Mouse (Mus musculus) liver, embryonic 13.5 days (tissue): Measurements from ENCODE around the gene Adprm. TPM values are rescaled to one million over a fixed set of nuclear protein-coding genes. Genes with fewer than 3 reads are reported as not detected.
"Not testable (repeated sequence)": the region's sequence is repeated elsewhere in the genome, so short reads cannot be mapped to it uniquely, and the experiment has no call there.

Experiments used
- ATAC-seq: fragments of 200-750 bp; cut with Nextera tagmentation; 2 replicates; pipeline ENCODE4 v1.8.0; 2017; ENCODE audit warnings: low read depth, mild to moderate bottlenecking, moderate number of reproducible peaks, moderate library complexity
- DNase-seq: peaks from one replicate; pipeline ENCODE4 v3.0.0; 2022
- H3K27ac ChIP-seq: fragments of 300-500 bp; sonication (generic); 2 replicates; pipeline ENCODE4 v1.5.1; 2015; ENCODE audit warnings: moderate library complexity, mild to moderate bottlenecking, inconsistent platforms
- H3K27me3 ChIP-seq: fragments of 300-500 bp; sonication (generic); 2 replicates; pipeline ENCODE4 v1.6.1; 2015; ENCODE audit warnings: mild to moderate bottlenecking, inconsistent platforms
- H3K36me3 ChIP-seq: fragments of 300-500 bp; sonication (generic); 2 replicates; pipeline ENCODE4 v1.6.1; 2015; ENCODE audit warnings: mild to moderate bottlenecking, inconsistent platforms
- H3K4me1 ChIP-seq: fragments of 300-500 bp; sonication (generic); replicated peaks from 2 replicates; pipeline ENCODE4 v1.6.1; 2015; ENCODE audit warnings: inconsistent platforms
- H3K4me2 ChIP-seq: fragments of 300-500 bp; sonication (generic); 2 replicates; pipeline ENCODE4 v1.6.1; 2015; ENCODE audit warnings: inconsistent platforms, mild to moderate bottlenecking, moderate library complexity
- H3K4me3 ChIP-seq: fragments of 300-500 bp; sonication (generic); replicated peaks from 2 replicates; pipeline ENCODE4 v1.5.1; 2015; ENCODE audit warnings: mild to moderate bottlenecking, inconsistent platforms
- H3K9ac ChIP-seq: fragments of 300-500 bp; sonication (generic); 2 replicates; pipeline ENCODE4 v1.6.1; 2015; ENCODE audit warnings: mild to moderate bottlenecking, inconsistent platforms
- H3K9me3 ChIP-seq: fragments of 300-500 bp; sonication (generic); replicated peaks from 2 replicates; pipeline ENCODE4 v1.6.1; 2016; ENCODE audit warnings: inconsistent platforms
- WGBS: fragments of 180-500 bp; shearing (Covaris S2); methylation state at CpG from one replicate; pipeline ENCODE4 v1.1.7; 2015; ENCODE audit not compliant: insufficient replicate concordance; 5-methylcytosine and 5-hydroxymethylcytosine counted together
- polyA plus RNA-seq: library from polyadenylated mRNA; unstranded; fragments of >200 nt; fragmentation: Nextera tagmentation; extraction: Ambion mirVana; gene quantifications from 2 replicates; pipeline ENCODE4 v1.2.1, GENCODE M21; 2015

The Adprm gene
- polyA plus RNA-seq = 10.7 and 14.0 TPM in 2 replicates

- ATAC-seq = peak; percentile 96
- Histone ChIP-seq H3K4me2 (peak within 1 kb of the TSS; percentile 83), H3K36me3 (peaks cover 20% of the 10 kb centered on the region), H3K27ac (peak within 1 kb of the TSS; percentile 84), H3K27me3 (no peaks in the 10 kb centered on the region), H3K9ac (peak within 1 kb of the TSS; percentile 84), H3K9me3 (no peaks in the 10 kb centered on the region), H3K4me1 (peaks cover 24% of the 10 kb centered on the region), H3K4me3 (peak within 1 kb of the TSS; percentile 88)
- WGBS = under 1% methylated on average over 49 of the region's 50 CpGs
- DNase-seq = peak; percentile 83
These were observed at the start of gene Adprm, which contains the start of gene Sco1 for GRCm38 (mm10) chr11:67052321-67052952. Adprm (minus strand) TSS chr11:67052594. Sco1 (plus strand) TSS chr11:67052670.

GRCm38 (mm10) chr11:67101713-67102112 lies 49.3 kb upstream of the Adprm start:
- no peak for DNase-seq
- Histone ChIP-seq H3K4me2 (no peak overlapping the region), H3K9me3 (no peaks in the 10 kb centered on the region), H3K27ac (no peak overlapping the region), H3K9ac (no peak overlapping the region), H3K4me1 (no peaks in the 10 kb centered on the region), H3K4me3 (no peak overlapping the region), H3K27me3 (peaks cover 9% of the 10 kb centered on the region), H3K36me3 (no peaks in the 10 kb centered on the region)
- no peak for ATAC-seq
- 20% methylated on average over 7 of the region's 8 CpGs for whole genome bisulfite sequencing

DNA sequence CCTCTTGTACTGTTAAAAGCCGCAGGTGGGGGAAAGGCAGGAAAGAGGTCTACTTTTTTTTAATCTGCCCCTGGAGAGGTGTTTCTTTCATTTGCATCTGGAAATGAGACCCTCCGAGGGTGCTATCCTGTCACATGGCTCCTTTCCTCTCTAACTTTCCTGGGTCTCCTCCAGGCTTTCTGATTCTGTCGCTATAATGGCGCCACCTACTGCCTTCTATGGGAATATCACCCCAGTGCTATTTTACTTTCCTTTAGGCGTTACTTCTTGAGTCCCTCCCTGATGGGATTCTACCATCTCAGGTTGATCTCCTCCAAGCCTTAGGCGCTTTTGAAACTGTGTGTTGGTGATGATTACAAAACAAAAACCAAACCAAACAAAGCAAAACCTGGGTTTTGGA lies 47.8 kb upstream of the Adprm start:
- no peak for ATAC-seq
- no peaks in the 10 kb centered on the region for H3K36me3 ChIP-seq

DNA sequence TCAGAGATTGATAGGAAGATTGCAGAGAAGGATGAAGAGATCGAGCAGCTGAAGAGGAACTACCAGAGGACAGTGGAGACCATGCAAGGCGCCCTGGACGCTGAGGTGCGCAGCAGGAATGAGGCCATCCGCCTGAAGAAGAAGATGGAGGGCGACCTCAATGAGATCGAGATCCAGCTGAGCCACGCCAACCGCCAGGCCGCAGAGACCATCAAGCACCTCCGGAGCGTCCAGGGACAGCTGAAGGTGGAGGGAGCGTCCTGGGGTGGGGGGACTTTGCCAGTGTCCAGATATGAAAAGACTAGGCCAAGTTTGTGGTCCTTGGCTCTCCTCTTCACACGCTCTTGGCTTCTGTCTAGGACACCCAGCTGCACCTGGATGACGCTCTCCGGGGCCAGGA lies 46.8 kb upstream of the Adprm start:
- H3K4me2 ChIP-seq = no peak overlapping the region
- H3K4me1 ChIP-seq = no peaks in the 10 kb centered on the region
- H3K27ac ChIP-seq = no peak overlapping the region
- H3K36me3 ChIP-seq = no peaks in the 10 kb centered on the region
- ATAC-seq (no peak), DNase-seq (no peak)
- no peak overlapping the region for H3K9ac ChIP-seq
- H3K9me3 ChIP-seq = no peaks in the 10 kb centered on the region
- peaks cover 21% of the 10 kb centered on the region for H3K27me3 ChIP-seq
- 82% methylated on average over 16 of the region's 16 CpGs for WGBS
- H3K4me3 ChIP-seq = no peak overlapping the region

More for the DNA sequence above, 47.8 kb upstream of the Adprm start:
- Histone ChIP-seq H3K4me1 (no peaks in the 10 kb centered on the region), H3K9me3 (no peaks in the 10 kb centered on the region), H3K4me3 (no peak overlapping the region), H3K9ac (no peak overlapping the region), H3K27me3 (peaks cover 14% of the 10 kb centered on the region), H3K4me2 (no peak overlapping the region), H3K27ac (no peak overlapping the region)
- no peak for DNase-seq
- WGBS = 25% methylated on average over 6 of the region's 6 CpGs

GRCm38 (mm10) chr11:67098427-67098826 lies 46.0 kb upstream of the Adprm start:
- Histone ChIP-seq H3K27me3 (peaks cover 26% of the 10 kb centered on the region), H3K27ac (no peak overlapping the region), H3K4me1 (no peaks in the 10 kb centered on the region), H3K9me3 (no peaks in the 10 kb centered on the region), H3K4me3 (no peak overlapping the region), H3K9ac (no peak overlapping the region), H3K36me3 (no peaks in the 10 kb centered on the region), H3K4me2 (no peak overlapping the region)
- DNase-seq (no peak), ATAC-seq (no peak)
- WGBS = 67% methylated on average over 11 of the region's 11 CpGs

DNA sequence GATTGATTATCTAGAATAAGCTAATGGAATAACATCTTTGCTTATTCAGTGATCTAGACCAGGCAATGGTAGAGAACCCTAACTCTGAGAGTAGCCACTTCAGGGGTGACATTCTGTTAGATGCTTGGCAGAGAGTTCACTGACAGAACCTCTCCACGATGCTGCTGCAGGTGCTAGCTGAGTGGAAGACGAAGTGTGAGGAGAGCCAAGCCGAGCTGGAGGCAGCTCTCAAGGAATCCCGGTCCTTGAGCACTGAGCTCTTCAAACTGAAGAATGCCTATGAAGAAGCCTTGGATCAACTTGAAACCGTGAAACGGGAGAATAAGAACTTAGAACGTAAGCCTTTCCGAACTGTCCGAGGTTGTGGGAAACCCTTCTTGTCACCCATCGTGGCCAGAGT lies 45.3 kb upstream of the Adprm start:
- H3K9ac ChIP-seq = no peak overlapping the region
- no peak for DNase-seq
- no peaks in the 10 kb centered on the region for H3K4me1 ChIP-seq
- H3K9me3 ChIP-seq = no peaks in the 10 kb centered on the region
- no peak for ATAC-seq
- H3K4me3 ChIP-seq = no peak overlapping the region
- no peak overlapping the region for H3K4me2 ChIP-seq
- H3K27me3 ChIP-seq = peaks cover 30% of the 10 kb centered on the region
- no peak overlapping the region for H3K27ac ChIP-seq
- H3K36me3 ChIP-seq = no peaks in the 10 kb centered on the region
- 73% methylated on average over 10 of the region's 10 CpGs for WGBS

GRCm38 (mm10) chr11:67094470-67094869 lies 42.1 kb upstream of the Adprm start:
- 53% methylated on average over 29 of the region's 29 CpGs for WGBS

GRCm38 (mm10) chr11:67093652-67094051 lies 41.3 kb upstream of the Adprm start:
- ATAC-seq (no peak), DNase-seq (no peak)
- Histone ChIP-seq H3K4me2 (no peak overlapping the region), H3K9me3 (no peaks in the 10 kb centered on the region), H3K27me3 (peaks cover 24% of the 10 kb centered on the region; the same call in 1 of the 2 replicates), H3K27ac (no peak overlapping the region), H3K4me3 (no peak overlapping the region), H3K4me1 (no peaks in the 10 kb centered on the region), H3K36me3 (no peaks in the 10 kb centered on the region), H3K9ac (no peak overlapping the region)
- WGBS = 83% methylated on average over 5 of the region's 5 CpGs

More at GRCm38 (mm10) chr11:67094470-67094869, 42.1 kb upstream of the Adprm start:
- H3K4me1 ChIP-seq = no peaks in the 10 kb centered on the region
- H3K27ac ChIP-seq = no peak overlapping the region
- no peak for ATAC-seq
- no peaks in the 10 kb centered on the region for H3K9me3 ChIP-seq
- H3K9ac ChIP-seq = no peak overlapping the region
- peaks cover 26% of the 10 kb centered on the region for H3K27me3 ChIP-seq
- no peaks in the 10 kb centered on the region for H3K36me3 ChIP-seq
- H3K4me2 ChIP-seq = no peak overlapping the region
- H3K4me3 ChIP-seq = no peak overlapping the region
- no peak for DNase-seq

GRCm38 (mm10) chr11:67093201-67093600 lies 40.8 kb upstream of the Adprm start:
- no peak for ATAC-seq

GRCm38 (mm10) chr11:67092354-67092753 lies 40.0 kb upstream of the Adprm start:
- WGBS = 76% methylated on average over 12 of the region's 12 CpGs
- not testable (repeated sequence) for H3K36me3 ChIP-seq, DNase-seq, H3K9me3 ChIP-seq, H3K27ac ChIP-seq, ATAC-seq, H3K4me2 ChIP-seq, H3K4me3 ChIP-seq, H3K9ac ChIP-seq, H3K4me1 ChIP-seq
- H3K27me3 ChIP-seq = peaks cover 24% of the 10 kb centered on the region; the same call in 1 of the 2 replicates

More at GRCm38 (mm10) chr11:67093201-67093600, 40.8 kb upstream of the Adprm start:
- Histone ChIP-seq H3K9ac (no peak overlapping the region), H3K27me3 (peaks cover 24% of the 10 kb centered on the region; the same call in 1 of the 2 replicates), H3K4me3 (no peak overlapping the region), H3K36me3 (no peaks in the 10 kb centered on the region), H3K4me2 (no peak overlapping the region), H3K4me1 (no peaks in the 10 kb centered on the region), H3K9me3 (no peaks in the 10 kb centered on the region), H3K27ac (no peak overlapping the region)
- 59% methylated on average over 9 of the region's 9 CpGs for WGBS
- DNase-seq = no peak

GRCm38 (mm10) chr11:67087225-67087624 lies 34.8 kb upstream of the Adprm start:
- ATAC-seq = no peak
- 73% methylated on average over 12 of the region's 12 CpGs for WGBS
- no peaks in the 10 kb centered on the region for H3K9me3 ChIP-seq
- H3K27me3 ChIP-seq = peaks cover 29% of the 10 kb centered on the region
- H3K4me1 ChIP-seq = no peaks in the 10 kb centered on the region
- DNase-seq = no peak
- no peaks in the 10 kb centered on the region for H3K36me3 ChIP-seq
- H3K27ac ChIP-seq = no peak overlapping the region
- no peak overlapping the region for H3K4me3 ChIP-seq
- no peak overlapping the region for H3K4me2 ChIP-seq
- no peak overlapping the region for H3K9ac ChIP-seq
